Comparison of ENCODE assay signal across 8 mouse cellular contexts in genomic region chr3:122245215-122245877, GRCm38 (mm10). TPM values are rescaled to one million over a fixed set of nuclear protein-coding genes. Genes with fewer than 3 reads are reported as not detected.
DNase-seq lines count a peak whose midpoint lies in the region; ATAC-seq lines count a peak whose summit lies in the region.

TSS of gene Gclm (plus strand) at chr3:122245557.

- H3K4me2 ChIP-seq in forebrain, embryonic 11.5 days (ENCODE audit: low read depth, low read length, severe bottlenecking) = peak within 1 kb of the TSS; percentile 73
- H3K4me2 ChIP-seq in heart, embryonic 16.5 days (ENCODE audit: low read depth, low read length) = peak within 1 kb of the TSS; percentile 66
- H3K4me2 ChIP-seq in liver, embryonic 15.5 days = peak within 1 kb of the TSS; percentile 72
- peak within 1 kb of the TSS; percentile 73 for H3K4me2 ChIP-seq in neural tube, embryonic 12.5 days (replicated peaks)

- no peaks in the 10 kb centered on the region for H3K36me3 ChIP-seq in forebrain, embryonic 11.5 days (ENCODE audit: control insufficient read depth, insufficient read depth, low read length)
- H3K36me3 ChIP-seq in heart, embryonic 16.5 days (ENCODE audit: control insufficient read depth, insufficient read depth) = no peaks in the 10 kb centered on the region
- H3K36me3 ChIP-seq in liver, embryonic 15.5 days (replicated peaks) = peaks cover 16% of the 10 kb centered on the region
- H3K36me3 ChIP-seq in neural tube, embryonic 12.5 days = no peaks in the 10 kb centered on the region

- H3K27me3 ChIP-seq in forebrain, embryonic 11.5 days (ENCODE audit: control insufficient read depth, insufficient read depth, low read length) = no peaks in the 10 kb centered on the region
- H3K27me3 ChIP-seq in heart, embryonic 16.5 days (ENCODE audit: control insufficient read depth, insufficient read depth, low read length) = no peaks in the 10 kb centered on the region
- no peaks in the 10 kb centered on the region for H3K27me3 ChIP-seq in liver, embryonic 15.5 days
- H3K27me3 ChIP-seq in neural tube, embryonic 12.5 days (replicated peaks) = no peaks in the 10 kb centered on the region

- ATAC-seq in forebrain, embryonic 11.5 days (replicated peaks; ENCODE audit: low FRiP score) = peak; percentile 99
- peak; percentile 96 for ATAC-seq in heart, embryonic 16.5 days (replicated peaks; ENCODE audit: extremely low read depth, insufficient read depth, low FRiP score)
- ATAC-seq in liver, embryonic 15.5 days (ENCODE audit: insufficient read depth) = peak; percentile 85
- ATAC-seq in neural tube, embryonic 12.5 days (ENCODE audit: low FRiP score, low read depth) = peak; percentile 99

- H3K4me1 ChIP-seq in forebrain, embryonic 11.5 days (replicated peaks; ENCODE audit: control insufficient read depth, insufficient read depth, low read length) = no peaks in the 10 kb centered on the region; the same call in 1 of the 2 replicates
- H3K4me1 ChIP-seq in heart, embryonic 16.5 days (ENCODE audit: control insufficient read depth, insufficient read depth, low read length) = peaks cover 15% of the 10 kb centered on the region
- peaks cover 49% of the 10 kb centered on the region for H3K4me1 ChIP-seq in liver, embryonic 15.5 days (replicated peaks)
- peaks cover 10% of the 10 kb centered on the region for H3K4me1 ChIP-seq in neural tube, embryonic 12.5 days

- peak; percentile 84 to 85 for DNase-seq in CD8-positive naive resting alpha-beta T cell, adult 2 months (ENCODE audit: low read depth in 2 of 2, low spot score in 2 of 2)
- DNase-seq in c-Kit-positive CD71-negative TER-119-negative erythroid progenitor cells, embryonic 14.5 days (ENCODE audit: low read depth) = peak; percentile 77
- peak; percentile 96 for DNase-seq in forebrain, embryonic 11.5 days (ENCODE audit: low spot score)
- DNase-seq in kidney, postnatal 36 days = peak; percentile 94 to 95
- peak; percentile 83 for DNase-seq in telencephalon, adult 2 months (ENCODE audit: low read depth, low spot score)

- under 1% methylated on average over 69 of the region's 90 CpGs for WGBS in forebrain, embryonic 11.5 days
- WGBS in heart, embryonic 16.5 days = 0% methylated on average over 78 of the region's 90 CpGs
- WGBS in liver, embryonic 15.5 days (ENCODE audit: insufficient replicate concordance) = under 1% methylated on average over 72 of the region's 90 CpGs
- under 1% methylated on average over 77 of the region's 90 CpGs for WGBS in neural tube, embryonic 12.5 days

- peak within 1 kb of the TSS; percentile 83 for H3K9ac ChIP-seq in forebrain, embryonic 11.5 days (ENCODE audit: low read length)
- H3K9ac ChIP-seq in heart, embryonic 16.5 days (ENCODE audit: low read length) = peak within 1 kb of the TSS; percentile 94
- H3K9ac ChIP-seq in liver, embryonic 15.5 days = peak within 1 kb of the TSS; percentile 100
- peak within 1 kb of the TSS; percentile 89 for H3K9ac ChIP-seq in neural tube, embryonic 12.5 days

- H3K27ac ChIP-seq in forebrain, embryonic 11.5 days (ENCODE audit: low read depth, low read length) = peak within 1 kb of the TSS; percentile 80
- H3K27ac ChIP-seq in heart, embryonic 16.5 days (ENCODE audit: low read length) = peak within 1 kb of the TSS; percentile 94
- peak within 1 kb of the TSS; percentile 100 for H3K27ac ChIP-seq in liver, embryonic 15.5 days (replicated peaks)
- peak within 1 kb of the TSS; percentile 90 for H3K27ac ChIP-seq in neural tube, embryonic 12.5 days

- no peaks in the 10 kb centered on the region for H3K9me3 ChIP-seq in forebrain, embryonic 11.5 days (ENCODE audit: control insufficient read depth, low read length)
- H3K9me3 ChIP-seq in heart, embryonic 16.5 days (replicated peaks; ENCODE audit: control insufficient read depth, low read length) = no peaks in the 10 kb centered on the region
- no peaks in the 10 kb centered on the region for H3K9me3 ChIP-seq in liver, embryonic 15.5 days (replicated peaks)
- H3K9me3 ChIP-seq in neural tube, embryonic 12.5 days = no peaks in the 10 kb centered on the region

- H3K4me3 ChIP-seq in forebrain, embryonic 11.5 days (ENCODE audit: low read depth, low read length) = peak within 1 kb of the TSS; percentile 89
- peak within 1 kb of the TSS; percentile 95 for H3K4me3 ChIP-seq in heart, embryonic 16.5 days (ENCODE audit: low read length)
- H3K4me3 ChIP-seq in liver, embryonic 15.5 days (replicated peaks) = peak within 1 kb of the TSS; percentile 90
- peak within 1 kb of the TSS; percentile 92 for H3K4me3 ChIP-seq in neural tube, embryonic 12.5 days

RNA-seq across cellular contexts. Expression of gene Gclm, which starts in this region (rescaled TPM):
- polyA plus RNA-seq in forebrain, embryonic 11.5 days (2014; fragmentation: Nextera tagmentation; extraction: Ambion mirVana) = 64.6 and 72.1 TPM in 2 replicates
- polyA plus RNA-seq in heart, embryonic 16.5 days (2015; fragmentation: Nextera tagmentation; extraction: Ambion mirVana) = 52.5 and 59.9 TPM in 2 replicates
- polyA plus RNA-seq in liver, embryonic 15.5 days (2015; fragmentation: Nextera tagmentation; extraction: Ambion mirVana) = 427 and 441 TPM in 2 replicates
- 62.3 and 63.9 TPM in 2 replicates for polyA plus RNA-seq in neural tube, embryonic 12.5 days (2016; fragmentation: Nextera tagmentation; extraction: Ambion mirVana)

Comparison
In these comparisons a context has a peak if more than half of its experiments do, and no peak if none do; other contexts are left out.
1. Peak in every context shown above with its lines: DNase-seq, ATAC-seq, H3K4me3 ChIP-seq and H3K27ac ChIP-seq.